Mouse (Mus musculus) testis, adult 2 months (tissue): ENCODE results near the gene Sgsm3.

ENCODE experiments used
- CTCF ChIP-seq: fragments of 200-500 bp; IDR thresholded peaks from 2 replicates; pipeline ENCODE4 v1.5.1; 2012; ENCODE audit warnings: low read depth, mild to moderate bottlenecking, inconsistent platforms, low read length, moderate library complexity; ENCODE audit not compliant: control insufficient read depth, insufficient read depth, insufficient replicate concordance
- POLR2A ChIP-seq: fragments of 200-500 bp; IDR thresholded peaks from 2 replicates; pipeline ENCODE4 v1.6.1; 2012; ENCODE audit warnings: low read depth, mild to moderate bottlenecking, inconsistent platforms, low read length, moderate library complexity; ENCODE audit not compliant: control insufficient read depth

DNA sequence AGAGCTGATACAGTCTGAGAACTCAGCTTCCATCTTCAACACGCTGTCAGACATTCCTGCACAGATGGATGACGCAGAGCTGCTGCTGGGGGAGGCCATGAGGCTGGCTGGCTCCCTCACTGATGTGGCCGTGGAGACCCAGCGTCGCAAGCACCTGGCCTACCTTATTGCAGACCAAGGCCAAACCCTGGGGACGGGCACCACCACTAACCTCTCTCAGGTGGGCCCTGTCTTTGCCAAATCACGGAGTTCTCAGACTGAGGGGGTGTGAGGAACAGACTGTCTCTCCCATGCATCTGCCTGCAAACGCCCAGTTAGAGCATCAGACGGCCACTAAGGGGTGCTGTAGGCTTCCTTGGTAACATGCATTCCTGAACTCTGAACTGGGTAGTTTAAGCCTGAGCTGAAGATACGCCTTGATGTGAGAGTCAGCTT is 31.1 kb downstream of the Sgsm3 start:
- TF ChIP-seq POLR2A (no peak), CTCF (peak; percentile 22; the same call in 1 of the 2 replicates)
